Mouse (Mus musculus) adrenal gland, postnatal 4 days (tissue): ENCODE data around the gene Ttc39b. TPM values are rescaled to one million over a fixed set of nuclear protein-coding genes. Genes with fewer than 3 reads are reported as not detected.
A peak's percentile ranks its signal among the peaks of the same experiment; 100 is the strongest.

ENCODE experiments used
- DNase-seq, 2 experiments: peaks; one replicate each; pipeline ENCODE4 v3.0.0; 2021 to 2022; ENCODE audit warnings: low spot score in 2 of 2, mixed read lengths in 2 of 2
- total RNA-seq, 2 experiments: library from RNA; stranded (reverse); gene quantifications; 2 replicates each; pipeline ENCODE4 v1.2.3; 2021

Ttc39b gene
- total RNA-seq, 2 experiments from 2014 or later = 16.7 to 22.3 TPM

DNA sequence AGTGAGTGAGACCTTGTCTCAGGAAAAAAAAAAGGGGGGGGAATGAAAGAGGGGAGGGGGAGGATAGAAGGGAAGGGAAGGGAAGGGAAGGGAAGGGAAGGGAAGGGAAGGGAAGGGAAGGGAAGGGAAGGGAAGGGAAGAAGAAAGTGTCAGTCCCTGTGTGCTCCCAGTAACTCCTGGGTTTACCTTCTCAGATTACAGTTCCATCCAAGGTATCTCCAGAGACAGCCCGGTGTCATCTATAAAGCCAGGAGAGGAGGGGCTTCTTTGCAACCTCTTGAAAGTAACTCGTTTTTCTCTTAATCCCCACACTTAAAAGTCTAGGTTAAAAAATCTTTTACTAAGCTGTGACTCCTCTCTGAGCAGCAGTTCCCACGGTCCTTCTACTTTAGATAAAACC lies 5.3 kb downstream of the Ttc39b start:
- no peak for DNase-seq

- DNase-seq = no peak
Observed at GRCm38 (mm10) chr4:83317826-83318348, 6.2 kb downstream of the Ttc39b start.

- no peak for DNase-seq
Observed at GRCm38 (mm10) chr4:83316718-83317117, 7.3 kb downstream of the Ttc39b start.

DNA sequence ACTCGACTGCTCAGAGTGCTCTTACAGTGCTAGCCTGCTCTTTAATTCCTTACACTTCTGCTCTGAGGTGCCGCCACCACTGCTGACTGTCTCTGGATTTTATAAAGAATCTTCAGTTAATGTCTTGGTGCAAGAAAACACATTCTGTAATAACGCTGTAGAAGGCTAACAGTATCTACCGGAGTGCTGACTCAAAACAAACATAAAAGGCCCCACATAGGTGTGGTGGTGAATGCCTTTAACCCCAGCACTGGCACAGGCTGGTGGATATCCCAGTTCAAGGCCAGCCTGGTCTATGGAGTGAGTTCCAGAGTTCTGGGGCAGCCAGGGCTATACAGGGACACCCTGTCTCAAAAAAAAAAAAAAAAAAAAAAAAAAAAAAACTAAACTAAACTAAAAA lies 8.1 kb downstream of the Ttc39b start:
- no peak for DNase-seq

DNA sequence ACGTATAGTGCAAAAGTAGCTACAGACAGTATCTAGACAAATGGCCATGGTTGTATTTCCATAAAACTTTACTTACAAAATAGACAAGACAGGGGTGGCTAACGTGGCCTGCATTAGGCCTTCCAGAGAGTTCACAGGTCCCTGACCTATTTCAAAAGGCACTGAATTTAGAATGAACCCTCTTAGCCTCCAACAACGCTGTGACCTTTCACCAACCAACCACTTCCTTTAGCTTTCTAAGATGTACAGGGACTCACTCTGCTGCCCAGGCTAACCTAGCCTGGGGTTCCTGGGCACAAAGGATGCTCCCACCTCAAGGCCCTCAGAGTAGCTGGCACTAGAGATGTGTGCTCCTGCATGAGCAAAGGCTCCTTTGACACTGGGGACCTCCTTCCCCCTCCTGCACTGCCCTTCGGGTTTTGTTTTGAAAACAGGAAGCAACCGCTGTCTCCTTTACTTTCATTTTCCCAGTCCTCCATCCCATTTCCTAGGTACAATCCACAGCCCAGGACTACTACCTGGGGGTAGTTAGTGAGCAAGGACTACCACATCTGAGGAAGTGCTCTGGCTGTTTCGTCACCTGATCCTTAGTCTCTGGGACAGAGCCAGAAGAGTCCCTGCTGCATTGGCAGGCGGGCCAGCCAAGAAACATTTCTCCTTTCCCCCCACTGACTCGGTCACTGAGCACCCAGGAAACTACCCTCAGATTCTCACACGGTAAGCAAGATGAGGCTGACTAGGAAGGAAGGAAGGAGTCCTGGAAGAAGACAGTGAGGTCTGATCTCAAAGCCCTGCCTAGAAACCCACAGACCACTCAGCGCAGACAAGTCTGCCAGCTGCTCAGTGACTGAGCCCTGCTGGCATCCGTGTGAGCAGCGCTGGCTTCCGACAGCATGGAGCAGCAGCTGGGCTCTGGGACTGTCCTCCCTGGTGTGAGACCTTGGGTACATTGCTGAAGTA lies 8.9 kb downstream of the Ttc39b start:
- peak in 1 of 2 experiments; percentile 25 for DNase-seq

GRCm38 (mm10) chr4:83314261-83314793 lies 9.7 kb downstream of the Ttc39b start:
- no peak for DNase-seq

GRCm38 (mm10) chr4:83312336-83312735 lies 11.7 kb downstream of the Ttc39b start:
- DNase-seq = no peak

DNA sequence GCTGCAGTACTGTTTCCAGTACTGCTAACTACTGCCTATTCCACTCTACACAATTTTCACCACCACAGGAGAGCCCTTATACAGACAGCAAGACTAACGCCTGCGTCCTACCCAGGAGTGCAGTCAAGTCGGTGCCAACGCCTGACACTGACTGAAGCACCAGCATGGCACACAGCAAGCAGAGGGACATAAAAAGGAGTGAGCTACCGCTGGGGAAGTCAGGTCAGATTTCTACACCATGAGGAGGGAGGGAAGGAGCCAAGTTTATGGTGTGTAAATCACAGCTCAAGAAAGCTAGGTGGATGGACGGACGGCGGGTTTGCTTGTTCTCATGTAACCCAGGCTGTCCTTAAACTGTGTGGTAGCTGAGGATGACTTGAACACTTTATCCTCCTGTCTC lies 12.6 kb downstream of the Ttc39b start:
- DNase-seq = no peak

- no peak for DNase-seq
Observed at GRCm38 (mm10) chr4:83310990-83311389, 13.1 kb downstream of the Ttc39b start.

DNA sequence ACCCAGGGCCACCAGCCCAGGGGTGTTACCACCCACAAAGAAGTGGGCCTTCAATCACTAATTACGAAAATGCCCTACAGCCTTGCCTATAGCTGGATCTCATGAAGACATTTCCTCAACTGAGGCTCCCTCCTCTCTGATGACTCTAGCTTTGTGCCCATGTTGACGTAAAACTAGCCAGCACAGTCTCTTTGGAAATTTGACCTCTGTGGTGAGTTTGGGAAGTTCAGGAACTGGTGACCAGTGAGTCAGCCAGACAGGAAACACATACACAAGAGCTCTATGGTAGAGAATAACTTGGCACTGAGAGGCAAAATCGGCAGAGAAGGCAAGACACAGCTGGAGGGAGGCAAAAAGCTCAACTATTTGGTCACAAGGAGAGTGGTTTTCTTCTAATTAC lies 15.1 kb downstream of the Ttc39b start:
- no peak for DNase-seq

GRCm38 (mm10) chr4:83307686-83308469 lies 16.2 kb downstream of the Ttc39b start:
- DNase-seq = no peak

DNA sequence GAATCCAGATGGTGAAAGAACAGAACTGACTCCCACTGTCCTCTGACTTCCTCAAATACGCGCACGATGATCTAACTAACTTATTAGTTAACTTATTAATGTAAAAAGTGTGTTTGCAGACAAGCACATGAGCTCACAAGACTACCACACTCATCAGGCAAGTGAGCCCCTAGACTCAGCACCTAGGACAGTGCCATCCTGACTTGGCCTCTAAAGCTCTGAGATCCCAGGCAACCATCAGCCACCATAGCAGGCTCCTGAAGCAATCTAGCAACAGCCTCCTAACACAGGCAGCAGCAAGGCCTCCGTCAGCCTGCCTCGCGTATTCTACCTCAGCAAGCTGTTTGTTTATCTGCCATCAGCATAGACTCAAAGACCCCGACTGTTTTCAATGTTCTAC lies 17.2 kb downstream of the Ttc39b start:
- DNase-seq = no peak

DNA sequence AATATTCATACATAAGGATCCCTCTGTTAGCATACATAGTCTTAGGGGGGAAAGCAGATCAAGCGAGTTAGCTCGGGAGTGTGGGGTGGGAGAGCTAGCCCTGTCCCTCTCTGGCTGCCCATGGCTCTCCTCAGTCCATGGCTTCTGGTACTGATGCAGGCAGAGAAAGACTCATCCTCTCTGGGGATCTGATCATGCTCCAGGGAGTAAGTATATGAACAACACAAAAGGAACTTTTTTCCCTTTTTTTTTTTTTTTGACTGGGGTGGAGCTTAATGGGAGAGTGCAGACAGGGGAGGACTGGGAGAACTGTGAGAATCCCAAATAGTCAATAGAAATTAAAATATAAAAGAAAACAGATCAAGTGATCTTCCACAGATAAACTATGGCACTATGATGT lies 19.0 kb downstream of the Ttc39b start:
- no peak for DNase-seq

- DNase-seq = peak in 1 of 2 experiments; percentile 35
Observed at GRCm38 (mm10) chr4:83302887-83303827, 20.9 kb downstream of the Ttc39b start.

- no peak for DNase-seq
Observed at GRCm38 (mm10) chr4:83302123-83302737, 21.8 kb downstream of the Ttc39b start.

DNA sequence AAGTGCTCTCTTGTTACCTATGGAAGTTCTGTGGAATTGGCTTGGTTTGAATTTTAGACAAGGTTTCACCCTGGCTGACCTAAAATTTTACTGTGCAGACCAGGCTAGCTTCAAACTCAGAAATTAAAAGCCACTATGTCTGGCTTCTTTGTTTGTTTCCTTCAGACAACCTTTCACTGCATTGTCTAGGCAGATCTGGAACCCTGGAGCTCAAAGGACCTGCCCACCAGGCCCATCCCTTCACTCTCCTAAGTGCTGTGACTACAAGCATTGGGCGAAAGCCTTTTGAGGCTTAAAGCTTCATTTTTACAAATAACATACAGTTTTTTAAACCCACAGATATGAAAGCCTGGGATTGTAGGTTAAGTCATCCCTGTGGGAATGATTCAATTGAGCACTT lies 22.3 kb downstream of the Ttc39b start:
- DNase-seq = no peak

DNA sequence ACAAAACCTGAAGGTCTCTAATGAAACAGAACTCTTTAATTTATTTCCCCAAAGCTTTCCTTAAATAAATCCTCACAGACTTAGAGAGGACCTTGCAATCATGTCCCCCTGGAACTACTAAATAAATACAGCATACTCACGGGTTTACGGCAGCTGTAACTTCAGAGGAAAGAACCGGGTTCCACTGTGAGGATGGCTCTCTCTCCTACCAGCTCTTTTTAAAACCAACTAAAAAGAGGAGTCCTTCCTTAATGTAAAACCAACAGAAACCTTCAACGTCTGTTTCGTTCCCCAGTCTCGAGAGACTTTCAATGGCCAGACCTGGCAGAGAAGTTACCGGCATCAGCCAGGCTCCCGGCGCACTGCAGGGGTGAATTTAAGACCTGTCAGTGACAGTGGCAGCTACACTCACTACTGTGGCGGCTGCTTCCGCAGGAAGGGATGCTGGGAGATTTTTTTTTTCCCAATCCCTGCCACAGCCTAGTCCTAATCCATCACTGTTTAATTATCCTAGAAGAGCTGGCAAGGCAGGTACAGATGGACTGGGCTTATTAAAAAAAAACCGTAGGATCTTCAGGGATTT lies 39.2 kb downstream of the Ttc39b start:
- no peak for DNase-seq

DNA sequence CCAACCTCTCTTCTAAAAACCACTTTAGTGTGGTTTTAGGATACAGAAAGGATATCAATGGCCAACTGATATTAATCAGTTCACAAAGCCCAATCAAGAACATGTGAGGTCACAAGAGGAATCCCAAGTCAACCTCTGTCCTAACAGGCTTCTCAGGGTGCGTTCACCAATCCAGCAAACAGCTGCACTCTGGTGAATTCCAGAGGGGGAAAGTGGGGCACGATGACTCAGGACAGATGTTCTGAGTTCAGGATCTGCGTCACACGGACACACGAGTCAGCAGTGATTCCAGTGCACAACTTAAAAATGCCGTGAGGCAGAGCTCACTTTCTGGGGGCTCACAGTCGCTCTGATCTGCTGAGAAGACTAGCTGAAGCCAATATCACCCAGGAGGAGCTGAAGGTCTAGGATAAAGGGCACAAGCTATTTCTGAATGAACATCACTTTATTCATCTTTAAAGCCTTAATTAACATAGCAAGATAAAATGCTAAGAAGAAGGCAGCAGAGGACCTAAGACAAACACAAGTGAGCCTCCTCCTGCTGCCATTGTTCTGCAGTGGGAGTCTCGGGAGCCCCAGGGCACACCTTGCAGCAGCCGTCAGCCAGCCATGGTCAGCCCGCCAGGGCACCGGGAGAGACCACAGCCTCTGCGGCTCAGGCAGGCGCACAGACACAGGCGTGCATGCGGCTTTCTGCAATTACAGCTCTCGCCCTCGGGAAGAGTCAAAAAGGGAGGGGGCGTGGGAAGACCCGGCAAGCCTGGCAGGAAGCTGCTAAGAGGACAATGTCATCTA lies 39.9 kb downstream of the Ttc39b start:
- no peak for DNase-seq

- DNase-seq = no peak
Observed at GRCm38 (mm10) chr4:83282424-83282823, 41.6 kb downstream of the Ttc39b start.
